Mouse (Mus musculus): ENCODE data around the gene Rhbdl1. TPM values are rescaled to one million over a fixed set of nuclear protein-coding genes. Genes with fewer than 3 reads are reported as not detected.

The Rhbdl1 gene
- polyA plus RNA-seq, 1 experiment from 2014 or later, result 0.35 TPM

DNA sequence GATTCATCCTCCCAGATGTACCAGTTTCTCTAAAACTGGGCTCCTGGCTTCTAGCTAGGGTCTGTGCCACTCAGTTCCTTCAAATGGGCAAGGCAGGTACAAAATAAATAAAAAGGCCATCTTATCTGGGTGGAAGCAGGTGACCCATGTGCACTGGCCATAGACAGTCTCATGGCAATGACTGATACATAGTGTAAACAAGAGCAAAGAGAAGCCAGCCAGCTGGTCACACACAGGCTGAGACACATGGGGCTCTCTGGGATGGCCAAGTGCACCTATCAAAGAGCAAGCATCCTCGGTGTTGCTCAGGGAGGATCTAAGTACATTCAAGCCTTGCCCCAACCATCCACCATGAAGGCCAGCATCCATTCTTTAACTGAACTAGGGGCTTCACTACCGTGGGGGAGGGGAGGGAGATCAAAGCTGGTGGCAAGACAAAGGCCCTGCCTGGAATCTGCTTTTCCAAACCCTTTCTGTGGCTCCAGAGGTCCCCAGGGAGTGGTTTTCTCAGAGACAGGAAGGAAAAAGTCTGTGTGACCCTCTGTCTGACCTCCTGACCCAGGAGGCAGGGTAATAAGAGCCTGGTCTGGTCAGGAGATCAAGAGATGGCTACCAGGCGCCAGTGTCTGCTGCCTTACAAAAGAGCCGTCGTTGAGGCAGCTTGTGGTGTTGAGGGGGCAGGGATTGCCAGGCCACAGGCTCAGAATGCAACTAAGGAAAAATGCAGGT, 44.0 kb upstream of the Rhbdl1 start:
- Histone ChIP-seq H3K9ac (replicated peaks) (no peak overlapping the region), H3K27me3 (ENCODE audit: insufficient read depth, low read length) (no peaks in the 10 kb centered on the region), H3K4me3 (ENCODE audit: low read depth, low read length) (no peak overlapping the region), H3K4me2 (ENCODE audit: low read depth, low read length) (no peak overlapping the region), H3K9me3 (ENCODE audit: low read length) (no peaks in the 10 kb centered on the region), H3K36me3 (replicated peaks; ENCODE audit: insufficient read depth, low read length) (peaks cover 23% of the 10 kb centered on the region), H3K27ac (ENCODE audit: low read depth) (peak overlapping the region; percentile 7; the same call in 1 of the 2 replicates), H3K4me1 (ENCODE audit: insufficient read depth) (peaks cover 24% of the 10 kb centered on the region)
- ATAC-seq, result 0 out of 2 replicates have a peak, but pooled peaks have one; percentile 19
- TF ChIP-seq CTCF (IDR thresholded peaks at IDR 0.05; ENCODE audit: low read depth) (no peak), EP300 (IDR thresholded peaks at IDR 0.05; ENCODE audit: low read depth) (no peak)
- 42% methylated on average over 5 of the region's 5 CpGs for WGBS (ENCODE audit: insufficient replicate concordance)
- DNase-seq, result no peak

DNA sequence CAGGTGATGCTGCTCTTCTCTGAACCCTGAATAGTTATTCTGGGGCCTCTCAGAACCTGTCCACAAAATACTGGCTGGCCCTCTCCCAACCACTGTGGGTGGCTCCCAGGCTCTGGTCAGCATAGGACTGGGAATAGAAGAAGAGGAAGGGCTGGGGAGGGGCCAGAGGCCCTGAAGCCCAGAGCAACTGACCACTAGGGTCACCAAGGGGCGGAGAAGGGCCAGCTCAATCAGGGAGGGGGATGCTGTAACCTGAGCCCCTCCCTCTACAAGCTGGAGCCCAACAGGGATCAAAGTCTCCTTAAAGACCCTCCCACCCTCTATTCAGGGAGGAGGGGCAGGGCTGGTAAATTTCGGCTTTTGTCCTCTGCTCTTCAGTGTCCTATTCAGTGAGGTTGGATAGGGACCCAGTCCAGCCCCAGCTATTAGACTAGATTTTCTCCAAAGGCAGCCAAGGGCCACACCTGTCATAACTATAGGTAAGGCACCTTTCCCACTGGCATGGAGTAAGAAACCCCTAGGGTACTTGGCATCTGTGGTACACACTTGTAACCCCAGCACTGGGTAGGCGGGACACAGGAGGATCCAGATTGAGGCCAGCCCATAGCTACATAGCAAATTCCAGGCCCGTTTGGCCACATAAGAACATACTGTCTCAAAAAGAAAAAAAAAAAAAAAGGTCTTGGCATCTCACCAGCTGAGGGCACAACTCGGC, 43.3 kb upstream of the Rhbdl1 start, which contains the start of gene Wfikkn1:
Wfikkn1 (minus strand) TSS at position 663 of the 715 bp plus-strand sequence.
- Histone ChIP-seq H3K27me3 (ENCODE audit: insufficient read depth, low read length) (no peaks in the 10 kb centered on the region), H3K36me3 (replicated peaks; ENCODE audit: insufficient read depth, low read length) (peaks cover 23% of the 10 kb centered on the region), H3K27ac (ENCODE audit: low read depth) (peak within 1 kb of the TSS; percentile 7; the same call in 1 of the 2 replicates), H3K9me3 (ENCODE audit: low read length) (no peaks in the 10 kb centered on the region), H3K4me1 (ENCODE audit: insufficient read depth) (peaks cover 24% of the 10 kb centered on the region), H3K4me3 (ENCODE audit: low read depth, low read length) (no peak within 1 kb of the TSS), H3K4me2 (ENCODE audit: low read depth, low read length) (no peak within 1 kb of the TSS), H3K9ac (replicated peaks) (no peak within 1 kb of the TSS)
- WGBS (ENCODE audit: insufficient replicate concordance), result 56% methylated on average over 5 of the region's 5 CpGs
- DNase-seq (no peak), ATAC-seq (peak; percentile 7; the same call in 1 of the 2 replicates)
- no peak for TF ChIP-seq CTCF (IDR thresholded peaks at IDR 0.05; ENCODE audit: low read depth)
- TF ChIP-seq EP300 (IDR thresholded peaks at IDR 0.05; ENCODE audit: low read depth), result no peak

DNA sequence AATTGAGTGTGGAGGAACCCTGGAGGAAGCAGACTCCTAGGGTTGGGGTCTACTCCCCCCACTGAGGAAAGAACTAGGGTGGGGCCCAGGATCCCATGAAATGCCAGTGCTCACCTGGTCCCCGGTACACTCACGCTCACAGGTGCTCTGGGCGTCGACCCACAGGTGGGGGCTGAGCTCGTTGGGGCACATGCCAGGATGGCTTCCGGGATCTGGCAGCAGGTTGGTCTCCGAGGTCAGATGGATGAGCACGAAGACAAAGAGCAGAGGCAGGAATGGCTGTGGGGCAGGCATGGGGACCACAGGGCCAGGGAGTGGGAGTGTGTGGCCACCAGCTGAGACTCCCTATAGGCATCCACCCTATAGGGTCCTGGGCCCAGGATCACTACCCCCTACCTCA, 42.7 kb upstream of the Rhbdl1 start:
- Histone ChIP-seq H3K4me2 (ENCODE audit: low read depth, low read length) (no peak overlapping the region), H3K9me3 (ENCODE audit: low read length) (no peaks in the 10 kb centered on the region), H3K4me3 (ENCODE audit: low read depth, low read length) (no peak overlapping the region), H3K36me3 (replicated peaks; ENCODE audit: insufficient read depth, low read length) (peaks cover 21% of the 10 kb centered on the region), H3K4me1 (ENCODE audit: insufficient read depth) (peaks cover 24% of the 10 kb centered on the region), H3K9ac (replicated peaks) (no peak overlapping the region), H3K27ac (ENCODE audit: low read depth) (no peak overlapping the region), H3K27me3 (ENCODE audit: insufficient read depth, low read length) (no peaks in the 10 kb centered on the region)
- no peak for DNase-seq
- no peak for TF ChIP-seq CTCF (IDR thresholded peaks at IDR 0.05; ENCODE audit: low read depth)
- no peak for TF ChIP-seq EP300 (IDR thresholded peaks at IDR 0.05; ENCODE audit: low read depth)
- no peak for ATAC-seq
- 80% methylated on average over 8 of the region's 8 CpGs for WGBS (ENCODE audit: insufficient replicate concordance)

DNA sequence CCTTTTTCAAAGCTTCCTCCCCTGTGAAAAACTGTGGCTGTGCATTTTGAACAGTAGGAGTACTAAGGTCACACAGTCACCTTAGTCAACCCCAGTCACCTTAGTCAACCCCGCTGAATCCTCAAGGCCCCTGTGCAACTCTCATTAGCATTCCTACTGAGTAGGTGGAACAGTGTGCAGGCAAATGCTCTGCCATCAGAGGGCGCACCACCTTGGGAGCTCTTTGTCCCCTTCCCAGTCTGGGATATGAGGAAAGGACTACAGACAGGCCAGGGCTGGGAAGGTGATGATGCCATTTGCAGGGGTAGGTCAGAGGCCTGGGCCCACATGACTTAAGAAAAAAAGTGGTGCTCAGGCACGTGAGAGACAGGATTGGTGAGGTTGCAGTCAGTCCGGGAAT, 42.2 kb upstream of the Rhbdl1 start:
- DNase-seq (no peak), ATAC-seq (no peak)
- H3K9ac ChIP-seq (replicated peaks), result no peak overlapping the region
- no peak overlapping the region for H3K4me2 ChIP-seq (ENCODE audit: low read depth, low read length)
- no peak overlapping the region for H3K27ac ChIP-seq (ENCODE audit: low read depth)
- WGBS (ENCODE audit: insufficient replicate concordance), result 66% methylated on average over 4 of the region's 4 CpGs
- no peak overlapping the region for H3K4me3 ChIP-seq (ENCODE audit: low read depth, low read length)
- no peaks in the 10 kb centered on the region for H3K9me3 ChIP-seq (ENCODE audit: low read length)
- TF ChIP-seq CTCF (IDR thresholded peaks at IDR 0.05; ENCODE audit: low read depth), result peak; percentile 65
- no peak for TF ChIP-seq EP300 (IDR thresholded peaks at IDR 0.05; ENCODE audit: low read depth)
- H3K36me3 ChIP-seq (replicated peaks; ENCODE audit: insufficient read depth, low read length), result peaks cover 17% of the 10 kb centered on the region
- H3K27me3 ChIP-seq (ENCODE audit: insufficient read depth, low read length), result no peaks in the 10 kb centered on the region
- peaks cover 27% of the 10 kb centered on the region for H3K4me1 ChIP-seq (ENCODE audit: insufficient read depth)

DNA sequence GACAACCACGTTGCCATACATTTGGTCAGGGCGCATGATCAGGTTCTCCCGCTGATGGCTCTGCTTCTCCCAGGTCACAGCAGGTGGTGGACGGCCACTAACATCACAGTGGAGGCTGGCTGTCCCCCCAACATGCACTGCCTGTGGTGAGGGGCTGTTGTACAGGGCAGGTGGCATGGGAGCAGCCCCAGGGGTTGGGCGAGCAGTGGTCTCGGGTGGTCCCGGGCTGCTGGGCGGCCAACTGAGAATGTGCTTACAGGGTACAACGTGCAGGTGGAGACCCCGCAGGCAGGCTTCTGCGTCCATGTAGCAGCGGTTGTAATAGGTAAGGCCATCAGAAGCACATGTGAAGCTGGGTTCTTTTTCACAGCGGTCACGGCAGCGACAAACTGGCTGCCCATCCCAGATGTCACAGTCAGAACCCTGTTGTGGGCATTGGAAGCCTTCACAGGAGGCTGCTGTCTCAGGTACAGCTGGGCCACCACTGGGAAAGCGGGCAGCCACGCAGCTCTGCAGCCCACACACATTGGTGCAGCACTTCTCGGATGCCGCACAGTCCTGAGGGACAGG, 41.6 kb upstream of the Rhbdl1 start:
- peaks cover 31% of the 10 kb centered on the region for H3K4me1 ChIP-seq (ENCODE audit: insufficient read depth)
- WGBS (ENCODE audit: insufficient replicate concordance), result 91% methylated on average over 19 of the region's 19 CpGs

More for the DNA sequence above, 41.6 kb upstream of the Rhbdl1 start:
- no peak overlapping the region for H3K9ac ChIP-seq (replicated peaks)
- no peak for ATAC-seq
- no peak for TF ChIP-seq CTCF (IDR thresholded peaks at IDR 0.05; ENCODE audit: low read depth)
- no peak for TF ChIP-seq EP300 (IDR thresholded peaks at IDR 0.05; ENCODE audit: low read depth)
- H3K27me3 ChIP-seq (ENCODE audit: insufficient read depth, low read length), result no peaks in the 10 kb centered on the region
- no peak overlapping the region for H3K27ac ChIP-seq (ENCODE audit: low read depth)
- no peak overlapping the region for H3K4me2 ChIP-seq (ENCODE audit: low read depth, low read length)
- H3K4me3 ChIP-seq (ENCODE audit: low read depth, low read length), result no peak overlapping the region
- peaks cover 17% of the 10 kb centered on the region for H3K36me3 ChIP-seq (replicated peaks; ENCODE audit: insufficient read depth, low read length)
- H3K9me3 ChIP-seq (ENCODE audit: low read length), result no peaks in the 10 kb centered on the region
- DNase-seq, result no peak
